Mouse (Mus musculus) heart, embryonic 14.5 days (tissue): ENCODE data around the gene Cfap97. TPM values are rescaled to one million over a fixed set of nuclear protein-coding genes. Genes with fewer than 3 reads are reported as not detected.
A peak's percentile ranks its signal among the peaks of the same experiment; 100 is the strongest.

ENCODE experiments used
- ATAC-seq: fragments of 200-750 bp; cut with Nextera tagmentation; 2 replicates; pipeline ENCODE4 v1.8.0; 2017; ENCODE audit warnings: low read depth, moderate TSS enrichment; ENCODE audit not compliant: insufficient number of reproducible peaks, insufficient read depth, low FRiP score
- H3K27ac ChIP-seq, 2 experiments: fragments of 200-500 bp in 1 of 2; fragments of 300-500 bp in 1 of 2; sonication (generic) in 1 of 2; replicated peaks in 1 of 2; 2 replicates each; pipeline ENCODE4 v1.5.1; 2012 to 2014; ENCODE audit warnings: low read depth in 2 of 2, low read length in 2 of 2, control low read depth in 1 of 2, mild to moderate bottlenecking in 1 of 2, mixed read lengths in 1 of 2; ENCODE audit not compliant: control insufficient read depth in 1 of 2, insufficient read depth in 1 of 2
- H3K27me3 ChIP-seq: fragments of 300-500 bp; sonication (generic); 2 replicates; pipeline ENCODE4 v1.6.1; 2014; ENCODE audit warnings: mild to moderate bottlenecking, low read length, control low read depth; ENCODE audit not compliant: control insufficient read depth, insufficient read depth
- H3K36me3 ChIP-seq: fragments of 300-500 bp; sonication (generic); 2 replicates; pipeline ENCODE4 v1.6.1; 2014; ENCODE audit warnings: mild to moderate bottlenecking, control low read depth, low read length, mixed read lengths; ENCODE audit not compliant: control insufficient read depth, insufficient read depth
- H3K4me1 ChIP-seq, 2 experiments: fragments of 200-500 bp in 1 of 2; fragments of 300-500 bp in 1 of 2; sonication (generic) in 1 of 2; 2 replicates each; pipeline ENCODE4 v1.6.1; 2012 to 2014; ENCODE audit warnings: low read length in 2 of 2, control low read depth in 1 of 2, mixed read lengths in 1 of 2; ENCODE audit not compliant: control insufficient read depth in 2 of 2, insufficient read depth in 2 of 2
- H3K4me2 ChIP-seq: fragments of 300-500 bp; sonication (generic); 2 replicates; pipeline ENCODE4 v1.6.1; 2014; ENCODE audit warnings: mild to moderate bottlenecking, low read length
- H3K4me3 ChIP-seq, 2 experiments: fragments of 200-500 bp in 1 of 2; fragments of 300-500 bp in 1 of 2; sonication (generic) in 1 of 2; 2 replicates each; pipeline ENCODE4 v1.5.1; 2012 to 2014; ENCODE audit warnings: low read length in 2 of 2, mild to moderate bottlenecking in 2 of 2, control low read depth in 1 of 2, low read depth in 1 of 2, moderate library complexity in 1 of 2; ENCODE audit not compliant: control insufficient read depth in 1 of 2, insufficient read depth in 1 of 2
- H3K9ac ChIP-seq: fragments of 300-500 bp; sonication (generic); 2 replicates; pipeline ENCODE4 v1.6.1; 2014; ENCODE audit warnings: mild to moderate bottlenecking, low read length
- H3K9me3 ChIP-seq: fragments of 300-500 bp; sonication (generic); 2 replicates; pipeline ENCODE4 v1.6.1; 2016; ENCODE audit warnings: low read length, control low read depth; ENCODE audit not compliant: control insufficient read depth
- WGBS: fragments of 180-500 bp; shearing (Covaris S2); extraction: QIAGEN DNeasy Blood & Tissue Kit; methylation state at CpG from one replicate; pipeline ENCODE4 v1.1.7; 2014; 5-methylcytosine and 5-hydroxymethylcytosine counted together
- polyA plus RNA-seq: library from polyadenylated mRNA; unstranded; fragments of >200 nt; fragmentation: Nextera tagmentation; extraction: Ambion mirVana; gene quantifications from 2 replicates; pipeline ENCODE4 v1.2.1, GENCODE M21; 2014

Gene Cfap97
- polyA plus RNA-seq, 1 experiment from 2014 or later: 21.8 TPM

DNA sequence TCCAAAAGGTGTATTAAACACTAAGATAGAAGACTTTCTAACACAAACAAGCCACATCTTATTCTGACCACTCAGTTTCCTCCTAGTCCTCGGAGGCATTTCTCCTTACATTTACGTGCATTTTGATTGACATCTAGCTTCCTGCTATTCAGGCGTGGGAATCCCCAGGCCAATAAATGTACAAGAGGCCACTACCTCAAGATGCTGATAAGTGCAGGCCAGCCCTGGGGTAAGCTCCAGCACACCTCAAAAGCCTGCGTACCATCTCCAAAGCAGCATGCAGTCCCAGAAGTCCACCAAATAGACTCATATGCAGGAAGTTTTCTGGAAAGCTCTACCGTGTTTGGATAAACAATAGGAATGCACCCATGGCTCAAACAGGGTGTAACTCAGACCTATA is 8.1 kb upstream of the Cfap97 start:
- no peaks in the 10 kb centered on the region for H3K27me3 ChIP-seq
- WGBS: 52% methylated on average over 5 of the region's 5 CpGs

DNA sequence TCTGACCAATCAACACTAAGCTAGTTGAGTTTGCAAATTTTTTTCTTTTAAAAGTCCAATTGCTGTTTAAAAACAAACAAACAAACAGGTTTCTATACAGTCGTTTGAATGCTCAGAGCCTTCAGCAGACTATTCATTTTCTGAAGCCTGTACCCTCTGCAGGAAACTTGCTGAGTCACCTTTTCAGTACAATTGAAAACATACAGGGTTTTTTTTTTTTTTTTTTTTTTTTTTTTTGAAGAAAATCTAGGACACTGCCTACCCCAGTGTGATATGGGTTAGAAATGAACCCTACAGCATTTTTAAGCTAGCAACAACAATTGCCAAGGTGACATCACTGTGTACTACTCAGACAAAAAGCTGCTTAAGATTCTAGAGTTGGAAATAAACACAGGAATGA is 7.6 kb upstream of the Cfap97 start:
- H3K4me2 ChIP-seq: no peak overlapping the region
- H3K27ac ChIP-seq: no peak overlapping the region
- H3K27me3 ChIP-seq: no peaks in the 10 kb centered on the region
- no peaks in the 10 kb centered on the region for H3K36me3 ChIP-seq
- H3K9me3 ChIP-seq: no peaks in the 10 kb centered on the region
- H3K4me1 ChIP-seq: peaks cover 10 to 12% of the 10 kb centered on the region in 2 experiments
- ATAC-seq: no peak
- H3K4me3 ChIP-seq: no peak overlapping the region
- WGBS: 39% methylated on average over 1 of the region's 1 CpGs
- no peak overlapping the region for H3K9ac ChIP-seq

More for the DNA sequence above, 8.1 kb upstream of the Cfap97 start:
- H3K4me3 ChIP-seq: no peak overlapping the region
- ATAC-seq: no peak
- no peak overlapping the region for H3K4me2 ChIP-seq
- no peaks in the 10 kb centered on the region for H3K36me3 ChIP-seq
- no peaks in the 10 kb centered on the region for H3K9me3 ChIP-seq
- H3K27ac ChIP-seq: no peak overlapping the region
- no peak overlapping the region for H3K9ac ChIP-seq
- H3K4me1 ChIP-seq: peaks cover 10 to 14% of the 10 kb centered on the region in 2 experiments

DNA sequence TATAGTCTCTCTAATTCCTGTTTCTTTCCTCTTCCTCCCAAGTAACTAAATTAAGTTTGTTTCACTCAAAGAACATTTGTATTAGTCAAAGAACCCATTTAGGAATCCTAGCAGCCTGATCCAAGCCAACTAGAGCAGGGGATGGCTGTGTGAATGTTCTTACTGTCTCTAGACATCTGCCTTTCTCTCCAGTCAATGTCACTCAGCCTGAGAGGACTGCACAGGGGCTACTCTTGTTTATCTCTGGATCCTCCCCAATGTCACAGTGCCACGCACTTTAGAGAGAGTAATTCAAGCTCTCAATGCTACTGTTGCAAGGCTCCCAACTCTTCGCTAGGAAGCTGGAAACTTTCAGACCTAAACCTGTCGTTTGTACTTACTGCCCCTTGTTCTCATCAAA is 5.4 kb upstream of the Cfap97 start:
- ATAC-seq: no peak
- Histone ChIP-seq H3K9me3 (no peaks in the 10 kb centered on the region), H3K4me1 (peaks cover 12 to 20% of the 10 kb centered on the region in 2 experiments), H3K4me2 (peak overlapping the region; percentile 22; the same call in 1 of the 2 replicates), H3K9ac (no peak overlapping the region), H3K27ac (no peak overlapping the region), H3K27me3 (no peaks in the 10 kb centered on the region), H3K4me3 (no peak overlapping the region), H3K36me3 (no peaks in the 10 kb centered on the region)
- WGBS: 17% methylated on average over 3 of the region's 3 CpGs

DNA sequence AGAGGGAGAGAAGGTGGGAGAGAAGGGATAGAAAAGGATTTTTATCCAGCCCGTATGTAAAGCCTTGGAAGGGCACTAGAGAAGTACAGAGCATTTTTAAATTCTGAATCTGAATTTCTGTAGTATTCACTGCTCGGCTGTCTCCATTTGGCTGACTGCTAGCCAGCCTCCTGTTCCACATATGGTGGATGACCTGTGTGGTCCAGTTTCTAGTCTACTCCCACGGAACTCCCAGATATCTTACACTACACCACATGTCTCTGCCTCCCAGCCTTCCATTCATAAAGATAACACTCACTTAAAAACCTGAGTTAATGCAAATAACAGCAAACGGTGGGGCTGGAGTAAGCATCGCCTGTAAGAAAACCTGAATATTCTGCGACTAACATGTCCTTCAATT is 2.3 kb upstream of the Cfap97 start:
- Histone ChIP-seq H3K4me3 (no peak overlapping the region), H3K9me3 (no peaks in the 10 kb centered on the region), H3K4me2 (no peak overlapping the region), H3K27me3 (peaks cover 4% of the 10 kb centered on the region; the same call in 1 of the 2 replicates), H3K4me1 (peaks cover 11 to 15% of the 10 kb centered on the region in 2 experiments), H3K9ac (no peak overlapping the region), H3K27ac (no peak overlapping the region), H3K36me3 (no peaks in the 10 kb centered on the region)
- ATAC-seq: no peak
- 75% methylated on average over 6 of the region's 6 CpGs for WGBS

DNA sequence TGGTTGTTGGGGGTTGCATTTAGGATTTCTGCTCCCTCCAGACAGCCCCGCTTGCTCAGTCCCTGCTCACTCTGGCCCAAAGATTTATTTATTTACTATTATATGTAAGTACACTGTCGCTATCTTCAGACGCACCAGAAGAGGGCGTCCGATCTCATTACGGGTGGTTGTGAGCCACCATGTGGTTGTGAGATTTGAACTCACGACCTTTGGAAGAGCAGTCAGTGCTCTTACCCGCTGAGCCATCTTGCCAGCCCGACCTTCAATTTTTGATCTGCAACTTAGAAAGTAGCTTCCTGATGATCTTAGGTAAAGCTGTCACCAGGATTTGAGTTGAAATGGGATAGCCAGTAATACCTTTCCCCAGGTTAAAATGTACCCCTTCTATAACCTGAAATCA is 1.8 kb upstream of the Cfap97 start:
- H3K36me3 ChIP-seq: no peaks in the 10 kb centered on the region
- H3K4me2 ChIP-seq: no peak overlapping the region
- H3K4me3 ChIP-seq: no peak overlapping the region
- no peak overlapping the region for H3K9ac ChIP-seq
- H3K4me1 ChIP-seq: peaks cover 11 to 15% of the 10 kb centered on the region in 2 experiments
- H3K9me3 ChIP-seq: no peaks in the 10 kb centered on the region
- WGBS: 82% methylated on average over 9 of the region's 9 CpGs
- no peak overlapping the region for H3K27ac ChIP-seq
- no peak for ATAC-seq
- H3K27me3 ChIP-seq: peaks cover 4% of the 10 kb centered on the region; the same call in 1 of the 2 replicates

DNA sequence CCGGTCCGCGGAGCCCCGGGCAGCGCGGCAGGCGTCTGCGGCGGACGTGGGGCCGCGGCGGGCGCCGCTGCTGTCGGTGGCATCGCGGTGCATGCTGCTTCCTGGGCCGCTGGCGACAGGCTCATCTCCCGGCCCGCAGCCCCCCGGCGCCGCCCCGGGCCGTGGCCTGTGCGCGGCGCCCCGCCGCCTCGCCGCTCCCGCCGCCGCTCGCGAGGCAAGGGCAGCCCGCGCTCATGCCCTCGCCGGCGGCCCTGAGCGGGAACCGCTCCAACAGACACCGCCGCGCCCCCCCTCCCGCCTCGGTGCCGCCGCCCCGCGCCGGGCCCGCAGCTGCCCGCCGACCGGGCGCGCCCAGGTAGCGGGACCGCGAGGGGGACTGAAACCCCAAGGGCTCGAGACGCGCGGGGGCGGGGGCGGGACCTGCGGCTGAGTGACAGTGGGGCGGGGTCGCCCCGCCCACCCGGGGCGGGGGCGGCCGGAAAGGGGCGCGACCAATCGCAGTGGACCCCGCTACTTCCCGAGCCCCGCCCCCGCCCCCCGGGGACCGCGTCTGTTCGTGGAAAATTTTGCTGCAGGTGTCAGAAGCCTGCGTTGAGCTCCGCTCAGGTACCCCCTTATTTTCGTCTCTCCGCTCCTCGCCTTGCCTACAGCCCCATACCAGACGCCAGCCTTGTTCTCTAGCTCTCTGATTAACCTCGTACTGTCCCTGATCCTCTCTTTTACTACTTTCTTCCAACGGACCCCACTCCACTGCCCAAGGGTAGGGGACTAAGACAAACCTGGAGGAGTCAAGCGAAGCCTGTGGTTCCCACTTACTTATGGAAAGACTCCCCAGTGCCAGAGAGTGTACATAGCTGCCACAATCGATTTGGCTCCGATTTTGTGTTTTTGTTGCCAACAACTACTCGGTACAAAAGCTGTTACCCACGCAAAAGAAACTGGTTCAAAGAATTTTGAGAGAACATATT is 777 bp downstream of the Cfap97 start, which contains the start of gene Snx25:
TSS of gene Snx25 (minus strand) at position 96 of the 968 bp plus-strand sequence.
- Histone ChIP-seq H3K27ac (peak within 1 kb of the TSS in 1 of 2 experiments; percentile 63; a peak in 2 of 4 replicates), H3K27me3 (peaks cover 4% of the 10 kb centered on the region; the same call in 1 of the 2 replicates), H3K4me1 (peaks cover 7 to 10% of the 10 kb centered on the region in 2 experiments), H3K36me3 (no peaks in the 10 kb centered on the region), H3K4me3 (peak within 1 kb of the TSS; percentile 80 to 98), H3K4me2 (peak within 1 kb of the TSS; percentile 94), H3K9me3 (no peaks in the 10 kb centered on the region), H3K9ac (peak within 1 kb of the TSS; percentile 90)
- 3% methylated on average over 73 of the region's 103 CpGs for WGBS
- ATAC-seq: peak; percentile 90

DNA sequence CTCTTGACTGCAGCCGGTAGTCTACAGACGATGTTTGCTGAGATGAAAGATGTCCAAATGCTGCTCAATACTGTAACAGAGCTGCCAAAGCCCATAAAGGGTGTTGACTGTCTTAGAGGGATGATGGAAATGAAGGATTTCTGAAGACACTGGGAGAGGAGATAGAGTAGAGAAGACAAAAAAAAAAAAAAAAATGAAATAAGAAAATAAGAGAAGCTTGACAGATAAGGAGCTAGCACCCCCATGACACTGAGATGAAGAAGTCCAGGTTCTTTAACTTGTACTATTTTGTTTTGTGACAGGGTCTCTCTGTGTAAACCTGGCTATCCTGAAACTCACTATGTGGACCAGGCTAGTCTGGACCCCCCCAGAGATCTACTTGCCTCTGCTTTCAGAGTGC is 1.5 kb downstream of the Cfap97 start:
- no peaks in the 10 kb centered on the region for H3K36me3 ChIP-seq
- peaks cover 4 to 10% of the 10 kb centered on the region in 2 experiments for H3K4me1 ChIP-seq
- 27% methylated on average over 2 of the region's 2 CpGs for WGBS
- H3K4me2 ChIP-seq: peak overlapping the region; percentile 94
- H3K9ac ChIP-seq: no peak overlapping the region
- H3K27ac ChIP-seq: no peak overlapping the region
- no peak for ATAC-seq
- peak overlapping the region in 1 of 2 experiments; percentile 80; a peak in 1 of 4 replicates for H3K4me3 ChIP-seq
- peaks cover 4% of the 10 kb centered on the region; the same call in 1 of the 2 replicates for H3K27me3 ChIP-seq
- no peaks in the 10 kb centered on the region for H3K9me3 ChIP-seq
